ENCODE assay signal across 8 mouse cellular contexts in genomic region chr7:132766235-132766871, GRCm38 (mm10). TPM values are rescaled to one million over a fixed set of nuclear protein-coding genes. Genes with fewer than 3 reads are reported as not detected.
A peak's percentile ranks its signal among the peaks of the same experiment; 100 is the strongest.
DNase-seq lines count a peak whose midpoint lies in the region; ATAC-seq and TF ChIP-seq lines count a peak whose summit lies in the region.

No protein-coding gene starts in this region.

- H3K4me3 ChIP-seq in left cerebral cortex, adult 2 months: no peak overlapping the region
- H3K4me3 ChIP-seq in embryonic facial prominence, embryonic 13.5 days: no peak overlapping the region
- no peak overlapping the region for H3K4me3 ChIP-seq in midbrain, embryonic 15.5 days

- TF ChIP-seq CTCF in left cerebral cortex, adult 2 months (IDR thresholded peaks at IDR 0.05): no peak

- no peak for ATAC-seq in embryonic facial prominence, embryonic 13.5 days (ENCODE audit: insufficient number of reproducible peaks, insufficient read depth, low FRiP score, low TSS enrichment, low read depth)
- ATAC-seq in midbrain, embryonic 15.5 days (replicated peaks): no peak

- intact Hi-C loops in left cerebral cortex, adult 2 months (cut with DNase I): no loop called here
- intact Hi-C loops in left cerebral cortex, postnatal 14 days (cut with DNase I): no loop called here

- H3K4me2 ChIP-seq in embryonic facial prominence, embryonic 13.5 days: 0 out of 2 replicates have a peak overlapping the region, but pooled peaks have one; percentile 14
- H3K4me2 ChIP-seq in midbrain, embryonic 15.5 days: no peak overlapping the region

- peaks cover 32% of the 10 kb centered on the region for H3K4me1 ChIP-seq in embryonic facial prominence, embryonic 13.5 days
- peaks cover 26% of the 10 kb centered on the region for H3K4me1 ChIP-seq in midbrain, embryonic 15.5 days

- no peak for DNase-seq in left cerebral cortex, adult 2 months (ENCODE audit: extremely low spot score in 1 of 2, low spot score in 2 of 2)
- no peak for DNase-seq in left cerebral cortex, postnatal 14 days (ENCODE audit: low spot score in 2 of 2)
- DNase-seq in induced T-regulatory cell, adult 2 months (ENCODE audit: low read depth): peak; percentile 67
- DNase-seq in T-cell, adult 2 months (ENCODE audit: low spot score): no peak
- DNase-seq in spleen, postnatal 36 days (ENCODE audit: low spot score in 2 of 2): no peak
- no peak for DNase-seq in right cerebral cortex, postnatal 10 days (ENCODE audit: low spot score in 2 of 2)

- no peaks in the 10 kb centered on the region for H3K9me3 ChIP-seq in embryonic facial prominence, embryonic 13.5 days
- H3K9me3 ChIP-seq in midbrain, embryonic 15.5 days: no peaks in the 10 kb centered on the region

- H3K36me3 ChIP-seq in embryonic facial prominence, embryonic 13.5 days: peaks cover 42% of the 10 kb centered on the region
- no peaks in the 10 kb centered on the region for H3K36me3 ChIP-seq in midbrain, embryonic 15.5 days (replicated peaks)

- peak overlapping the region; percentile 22; the same call in 1 of the 2 replicates for H3K27ac ChIP-seq in left cerebral cortex, adult 2 months
- H3K27ac ChIP-seq in embryonic facial prominence, embryonic 13.5 days: peak overlapping the region; percentile 64; the same call in 1 of the 2 replicates
- H3K27ac ChIP-seq in midbrain, embryonic 15.5 days: peak overlapping the region; percentile 70

- no peak overlapping the region for H3K9ac ChIP-seq in embryonic facial prominence, embryonic 13.5 days
- H3K9ac ChIP-seq in midbrain, embryonic 15.5 days: no peak overlapping the region

- WGBS in embryonic facial prominence, embryonic 13.5 days: 70% methylated on average over 11 of the region's 11 CpGs
- 89% methylated on average over 11 of the region's 11 CpGs for WGBS in midbrain, embryonic 15.5 days

- H3K27me3 ChIP-seq in embryonic facial prominence, embryonic 13.5 days: no peaks in the 10 kb centered on the region
- no peaks in the 10 kb centered on the region for H3K27me3 ChIP-seq in midbrain, embryonic 15.5 days (replicated peaks)

RNA-seq across cellular contexts. Expression of gene Fam53b, which starts 47.3 kb away (rescaled TPM):
- total RNA-seq in left cerebral cortex, adult 2 months (2021): 10 to 100 TPM; 57.1 to 75.2 TPM
- total RNA-seq in left cerebral cortex, postnatal 14 days (2021): 10 to 100 TPM; 24.8 to 27.8 TPM
- 23.0 and 25.7 TPM in 2 replicates for polyA plus RNA-seq in embryonic facial prominence, embryonic 13.5 days (2015; fragmentation: Nextera tagmentation; extraction: Ambion mirVana)
- 15.4 and 15.7 TPM in 2 replicates for polyA plus RNA-seq in midbrain, embryonic 15.5 days (2015; fragmentation: Nextera tagmentation; extraction: Ambion mirVana)
